Mouse (Mus musculus): ENCODE results near the gene Cldn6.

- TF ChIP-seq CTCF (IDR thresholded peaks at IDR 0.05; ENCODE audit: borderline replicate concordance, insufficient read depth, low read depth, low read length) (no peak), POLR2A (IDR thresholded peaks at IDR 0.05; ENCODE audit: borderline replicate concordance, insufficient read depth, low read length) (no peak)
Measured at GRCm38 (mm10) chr17:23675127-23675526, 3.9 kb upstream of the Cldn6 start.

Data from cerebellum, adult 2 months (tissue).